Mouse (Mus musculus): ENCODE measurements around the gene Otud1. TPM values are rescaled to one million over a fixed set of nuclear protein-coding genes. Genes with fewer than 3 reads are reported as not detected.

The Otud1 gene
- 0.47 and 0.65 TPM in 2 replicates for polyA plus RNA-seq (2012; rRNA removed)
- polyA plus RNA-seq (2014; fragmentation: Nextera tagmentation; extraction: Ambion mirVana) = 0.44 and 1.0 TPM in 2 replicates

DNA sequence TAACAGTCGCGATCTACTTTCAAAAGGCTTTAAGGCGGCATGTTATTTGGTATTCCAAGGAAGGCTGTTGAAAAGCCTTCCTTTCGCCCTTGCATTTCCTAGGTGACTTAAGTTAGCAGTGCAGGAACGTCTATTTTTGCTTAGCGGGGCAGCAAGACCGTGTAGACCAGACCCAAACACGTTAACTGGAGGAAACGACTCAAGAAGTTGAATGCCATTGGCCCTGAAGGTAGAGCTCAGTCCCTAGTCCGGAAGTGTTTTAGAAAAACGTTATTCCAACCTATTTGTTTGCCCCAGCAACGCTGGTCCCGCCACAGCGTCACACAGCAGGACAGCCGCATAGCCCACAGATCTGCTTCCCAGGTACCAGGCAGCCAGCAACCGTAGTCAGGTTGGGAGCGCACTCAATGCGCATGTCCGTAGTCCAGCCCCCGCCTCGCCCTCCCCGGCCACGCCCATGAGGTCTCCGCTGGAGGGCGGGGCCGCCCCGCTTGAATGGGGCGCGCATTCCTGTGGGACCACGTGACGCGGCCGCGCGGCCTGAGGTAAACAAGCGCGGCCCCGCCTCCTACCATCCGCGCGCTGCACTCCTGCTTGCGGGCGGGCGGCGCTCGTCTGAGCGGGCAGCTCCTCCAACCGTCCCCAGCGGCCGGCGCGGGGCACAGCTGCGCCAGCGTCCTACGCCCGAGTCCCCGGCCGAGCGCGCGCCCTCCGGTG, at the start of gene Otud1:
Gene Otud1 (plus strand): TSS at position 595 of the 717 bp plus-strand sequence.
- Histone ChIP-seq H3K9ac (replicated peaks) (peak within 1 kb of the TSS; percentile 69), H3K27ac (peak within 1 kb of the TSS; percentile 58), H3K36me3 (replicated peaks; ENCODE audit: control insufficient read depth, insufficient read depth, low read depth) (no peaks in the 10 kb centered on the region), H3K4me3 (ENCODE audit: insufficient read depth in 1 of 2, low read depth in 2 of 2, low read length in 2 of 2) (peak within 1 kb of the TSS; percentile 65 to 74), H3K4me1 (replicated peaks; ENCODE audit: control insufficient read depth in 2 of 2, insufficient read depth in 2 of 2, low read length in 1 of 2) (peaks cover 4 to 7% of the 10 kb centered on the region in 2 experiments), H3K4me2 (ENCODE audit: low read depth) (peak within 1 kb of the TSS; percentile 93), H3K27me3 (ENCODE audit: control insufficient read depth, insufficient read depth, low read length) (peaks cover 19% of the 10 kb centered on the region), H3K9me3 (ENCODE audit: control insufficient read depth, low read length) (no peaks in the 10 kb centered on the region)
- TF ChIP-seq CTCF (IDR thresholded peaks at IDR 0.05; ENCODE audit: low read depth) = no peak; the same call in 1 of the 2 replicates
- no peak for TF ChIP-seq EP300 (IDR thresholded peaks at IDR 0.05; ENCODE audit: low read depth)
- ATAC-seq (ENCODE audit: insufficient read depth) (peak; percentile 93), DNase-seq (ENCODE audit: low read depth in 3 of 3, low spot score in 3 of 3) (peak; percentile 89 to 93 (median 91))
- WGBS (ENCODE audit: insufficient replicate concordance) = under 1% methylated on average over 62 of the region's 62 CpGs

DNA sequence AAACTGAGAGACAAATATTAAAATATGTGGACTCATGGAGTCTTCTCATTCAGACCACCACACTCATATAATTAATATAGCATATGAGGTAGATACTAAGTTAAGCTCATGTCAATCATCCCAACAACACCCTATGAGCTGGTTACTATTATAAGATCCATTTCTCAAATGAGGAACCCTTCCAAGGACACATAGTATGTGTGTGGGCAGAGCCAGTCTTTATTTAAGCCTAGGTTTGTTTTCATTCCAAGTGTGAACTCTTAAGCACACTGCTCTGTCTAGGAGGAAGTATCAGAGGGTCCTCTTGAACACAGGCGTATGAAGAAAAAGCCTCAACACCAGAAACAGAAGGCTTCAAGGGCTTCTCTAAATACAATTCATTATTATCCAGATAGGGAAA, 49.7 kb upstream of the Otud1 start:
- ATAC-seq (ENCODE audit: insufficient read depth) (no peak), DNase-seq (ENCODE audit: low read depth in 3 of 3, low spot score in 3 of 3) (no peak)
- H3K36me3 ChIP-seq (replicated peaks; ENCODE audit: control insufficient read depth, insufficient read depth, low read depth) = no peaks in the 10 kb centered on the region
- no peaks in the 10 kb centered on the region for H3K4me1 ChIP-seq (replicated peaks; ENCODE audit: control insufficient read depth in 2 of 2, insufficient read depth in 2 of 2, low read length in 1 of 2)
- no peaks in the 10 kb centered on the region for H3K27me3 ChIP-seq (ENCODE audit: control insufficient read depth, insufficient read depth, low read length)
- H3K9me3 ChIP-seq (ENCODE audit: control insufficient read depth, low read length) = no peaks in the 10 kb centered on the region
- 78% methylated on average over 1 of the region's 1 CpGs for WGBS (ENCODE audit: insufficient replicate concordance)
- H3K27ac ChIP-seq = no peak overlapping the region
- H3K4me2 ChIP-seq (ENCODE audit: low read depth) = no peak overlapping the region
- no peak overlapping the region for H3K4me3 ChIP-seq (ENCODE audit: insufficient read depth in 1 of 2, low read depth in 2 of 2, low read length in 2 of 2)
- TF ChIP-seq EP300 (IDR thresholded peaks at IDR 0.05; ENCODE audit: low read depth) (no peak), CTCF (IDR thresholded peaks at IDR 0.05; ENCODE audit: low read depth) (no peak)
- no peak overlapping the region for H3K9ac ChIP-seq (replicated peaks)

DNA sequence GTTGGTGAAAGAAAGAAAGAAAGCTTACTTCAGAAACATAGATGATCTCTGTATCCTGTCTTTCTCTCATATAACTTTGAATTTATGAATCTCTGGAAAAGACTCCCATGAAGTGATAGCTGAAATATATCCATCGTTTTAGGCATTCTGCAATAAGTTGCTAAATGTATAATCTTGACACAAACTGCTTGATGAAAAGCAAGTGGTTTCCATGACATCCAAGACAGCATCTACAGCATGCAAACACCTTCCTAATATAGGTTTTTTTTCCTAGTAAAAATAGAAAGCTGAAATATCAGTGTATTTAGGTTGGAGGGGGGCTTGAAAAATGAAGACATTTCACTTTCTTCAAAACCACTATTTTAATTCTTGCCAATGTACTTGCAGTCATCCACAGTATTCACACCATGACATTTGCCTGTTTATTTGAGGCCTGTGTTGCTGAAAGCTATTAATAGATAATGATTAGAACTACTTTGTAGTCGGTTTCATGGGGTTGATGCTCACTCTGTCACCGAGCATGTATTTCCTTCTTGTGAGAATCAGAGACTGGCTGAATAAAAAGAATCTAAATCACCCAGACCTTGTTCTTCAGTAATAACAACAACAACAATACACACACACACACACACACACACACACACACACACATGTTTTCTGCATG, 49.0 kb upstream of the Otud1 start:
- WGBS (ENCODE audit: insufficient replicate concordance) = 53% methylated on average over 3 of the region's 3 CpGs

DNA sequence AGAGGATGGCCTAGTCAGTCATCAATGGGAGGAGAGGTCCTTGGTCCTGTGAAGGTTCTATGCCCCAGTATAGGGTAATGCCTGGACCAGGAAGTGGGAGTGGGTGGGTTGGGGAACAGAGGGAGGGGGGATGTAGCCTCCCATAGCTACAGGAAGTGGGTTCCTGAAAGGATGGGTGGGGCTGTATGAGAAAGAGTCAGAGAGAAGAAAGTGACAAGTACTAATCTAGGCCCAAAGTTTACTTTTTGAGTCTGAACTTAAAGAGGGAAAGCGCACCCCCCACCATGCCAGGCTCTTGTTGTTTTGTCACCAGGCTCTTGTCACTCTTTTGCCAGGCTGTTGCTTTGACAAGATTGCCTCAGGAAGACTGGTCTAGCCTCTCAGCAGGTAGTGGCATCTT, 35.5 kb upstream of the Otud1 start:
- Histone ChIP-seq H3K4me2 (ENCODE audit: low read depth) (no peak overlapping the region), H3K9ac (replicated peaks) (no peak overlapping the region), H3K4me3 (ENCODE audit: insufficient read depth in 1 of 2, low read depth in 2 of 2, low read length in 2 of 2) (no peak overlapping the region), H3K9me3 (ENCODE audit: control insufficient read depth, low read length) (no peaks in the 10 kb centered on the region), H3K36me3 (replicated peaks; ENCODE audit: control insufficient read depth, insufficient read depth, low read depth) (no peaks in the 10 kb centered on the region), H3K27ac (no peak overlapping the region), H3K27me3 (ENCODE audit: control insufficient read depth, insufficient read depth, low read length) (no peaks in the 10 kb centered on the region), H3K4me1 (replicated peaks; ENCODE audit: control insufficient read depth in 2 of 2, insufficient read depth in 2 of 2, low read length in 1 of 2) (no peaks in the 10 kb centered on the region)
- DNase-seq (ENCODE audit: low read depth in 3 of 3, low spot score in 3 of 3) = no peak
- no peak for ATAC-seq (ENCODE audit: insufficient read depth)
- 59% methylated on average over 1 of the region's 1 CpGs for WGBS (ENCODE audit: insufficient replicate concordance)
- TF ChIP-seq EP300 (IDR thresholded peaks at IDR 0.05; ENCODE audit: low read depth) = no peak
- no peak for TF ChIP-seq CTCF (IDR thresholded peaks at IDR 0.05; ENCODE audit: low read depth)

More for the DNA sequence above, 49.0 kb upstream of the Otud1 start:
- Histone ChIP-seq H3K27me3 (ENCODE audit: control insufficient read depth, insufficient read depth, low read length) (no peaks in the 10 kb centered on the region), H3K9me3 (ENCODE audit: control insufficient read depth, low read length) (no peaks in the 10 kb centered on the region), H3K9ac (replicated peaks) (no peak overlapping the region), H3K27ac (no peak overlapping the region), H3K4me2 (ENCODE audit: low read depth) (no peak overlapping the region), H3K4me3 (ENCODE audit: insufficient read depth in 1 of 2, low read depth in 2 of 2, low read length in 2 of 2) (no peak overlapping the region), H3K36me3 (replicated peaks; ENCODE audit: control insufficient read depth, insufficient read depth, low read depth) (no peaks in the 10 kb centered on the region), H3K4me1 (replicated peaks; ENCODE audit: control insufficient read depth in 2 of 2, insufficient read depth in 2 of 2, low read length in 1 of 2) (no peaks in the 10 kb centered on the region)
- ATAC-seq (ENCODE audit: insufficient read depth) (no peak), DNase-seq (ENCODE audit: low read depth in 3 of 3, low spot score in 3 of 3) (no peak)
- no peak for TF ChIP-seq CTCF (IDR thresholded peaks at IDR 0.05; ENCODE audit: low read depth)
- TF ChIP-seq EP300 (IDR thresholded peaks at IDR 0.05; ENCODE audit: low read depth) = no peak

DNA sequence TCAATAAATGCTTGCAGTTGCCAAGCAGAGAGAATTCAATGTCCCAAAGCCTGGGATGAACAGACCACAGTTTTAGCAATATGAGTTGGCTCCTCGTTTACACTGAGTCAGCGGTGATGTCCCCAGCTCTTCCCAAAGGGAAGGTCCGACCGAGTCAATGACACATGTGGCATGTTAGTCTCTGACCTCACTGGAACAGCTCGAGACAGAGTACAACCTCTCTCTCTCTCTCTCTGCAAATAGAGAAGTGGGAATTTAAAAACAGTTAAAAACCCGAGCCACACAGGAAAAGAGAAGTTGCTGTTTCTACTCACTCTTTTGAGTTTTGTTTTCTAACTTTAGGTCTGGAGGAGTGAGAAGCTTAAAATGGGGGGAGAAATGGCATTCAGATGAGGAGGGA, 30.5 kb upstream of the Otud1 start:
- Histone ChIP-seq H3K27ac (no peak overlapping the region), H3K36me3 (replicated peaks; ENCODE audit: control insufficient read depth, insufficient read depth, low read depth) (no peaks in the 10 kb centered on the region), H3K9me3 (ENCODE audit: control insufficient read depth, low read length) (no peaks in the 10 kb centered on the region), H3K4me1 (replicated peaks; ENCODE audit: control insufficient read depth in 2 of 2, insufficient read depth in 2 of 2, low read length in 1 of 2) (no peaks in the 10 kb centered on the region; a peak in 1 of 4 replicates), H3K4me3 (ENCODE audit: insufficient read depth in 1 of 2, low read depth in 2 of 2, low read length in 2 of 2) (no peak overlapping the region), H3K27me3 (ENCODE audit: control insufficient read depth, insufficient read depth, low read length) (no peaks in the 10 kb centered on the region), H3K4me2 (ENCODE audit: low read depth) (no peak overlapping the region), H3K9ac (replicated peaks) (no peak overlapping the region)
- TF ChIP-seq CTCF (IDR thresholded peaks at IDR 0.05; ENCODE audit: low read depth) = no peak
- DNase-seq (ENCODE audit: low read depth in 3 of 3, low spot score in 3 of 3) (peak in 1 of 3 experiments; percentile 11), ATAC-seq (ENCODE audit: insufficient read depth) (no peak)
- WGBS (ENCODE audit: insufficient replicate concordance) = 10% methylated on average over 6 of the region's 6 CpGs
